Mouse (Mus musculus): ENCODE data around the gene Nup188. TPM values are rescaled to one million over a fixed set of nuclear protein-coding genes. Genes with fewer than 3 reads are reported as not detected.

Gene Nup188
- total RNA-seq, 2 experiments from 2014 or later = 19.0 to 25.9 TPM

DNA sequence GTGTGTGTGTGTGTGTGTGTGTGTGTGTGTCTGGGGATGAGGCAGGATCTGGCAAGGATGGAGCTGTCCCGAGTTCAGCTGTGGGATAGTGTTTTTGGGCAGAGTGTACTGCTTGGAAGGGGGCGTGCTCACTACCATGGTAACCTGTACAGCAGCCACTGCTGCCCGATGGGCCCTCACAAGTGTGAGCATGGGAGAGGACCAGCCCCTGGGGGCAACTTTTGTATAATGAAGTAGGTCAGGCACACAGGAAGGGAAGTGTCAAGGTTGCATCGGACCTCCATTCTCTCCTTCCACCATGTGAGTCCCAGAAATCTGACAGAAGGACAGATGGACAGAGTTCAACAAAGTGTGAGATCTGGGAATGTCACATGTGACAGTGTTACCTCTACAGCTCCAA, 38.5 kb upstream of the Nup188 start:
- no peak for DNase-seq (ENCODE audit: low spot score in 2 of 2)
- no peak for TF ChIP-seq CTCF (conservative IDR thresholded peaks at IDR 0.05)
- Histone ChIP-seq H3K27ac (peak overlapping the region; percentile 43; the same call in 1 of the 2 replicates), H3K4me3 (no peak overlapping the region)

DNA sequence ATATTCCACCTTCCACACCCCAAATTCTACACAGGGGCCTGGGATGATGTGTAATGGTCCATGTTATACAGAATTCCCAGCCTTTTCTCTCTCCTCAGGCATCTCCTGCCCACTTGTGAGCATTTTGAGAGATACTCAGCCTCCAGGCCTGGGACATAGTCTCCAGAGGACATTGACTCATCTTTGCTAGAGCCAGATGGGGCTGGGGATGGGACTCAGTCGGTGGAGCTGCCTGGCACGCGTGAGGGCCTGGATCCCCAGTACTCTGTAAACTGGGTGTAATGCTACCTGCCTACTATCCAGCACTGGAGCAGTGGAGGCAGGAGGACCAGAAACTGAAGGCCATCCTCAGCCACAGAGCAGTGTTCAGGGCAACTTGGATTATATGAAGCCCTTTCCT, 37.0 kb upstream of the Nup188 start:
- Histone ChIP-seq H3K4me3 (no peak overlapping the region), H3K27ac (peak overlapping the region; percentile 36)
- TF ChIP-seq CTCF (conservative IDR thresholded peaks at IDR 0.05) = no peak
- no peak for DNase-seq (ENCODE audit: low spot score in 2 of 2)

DNA sequence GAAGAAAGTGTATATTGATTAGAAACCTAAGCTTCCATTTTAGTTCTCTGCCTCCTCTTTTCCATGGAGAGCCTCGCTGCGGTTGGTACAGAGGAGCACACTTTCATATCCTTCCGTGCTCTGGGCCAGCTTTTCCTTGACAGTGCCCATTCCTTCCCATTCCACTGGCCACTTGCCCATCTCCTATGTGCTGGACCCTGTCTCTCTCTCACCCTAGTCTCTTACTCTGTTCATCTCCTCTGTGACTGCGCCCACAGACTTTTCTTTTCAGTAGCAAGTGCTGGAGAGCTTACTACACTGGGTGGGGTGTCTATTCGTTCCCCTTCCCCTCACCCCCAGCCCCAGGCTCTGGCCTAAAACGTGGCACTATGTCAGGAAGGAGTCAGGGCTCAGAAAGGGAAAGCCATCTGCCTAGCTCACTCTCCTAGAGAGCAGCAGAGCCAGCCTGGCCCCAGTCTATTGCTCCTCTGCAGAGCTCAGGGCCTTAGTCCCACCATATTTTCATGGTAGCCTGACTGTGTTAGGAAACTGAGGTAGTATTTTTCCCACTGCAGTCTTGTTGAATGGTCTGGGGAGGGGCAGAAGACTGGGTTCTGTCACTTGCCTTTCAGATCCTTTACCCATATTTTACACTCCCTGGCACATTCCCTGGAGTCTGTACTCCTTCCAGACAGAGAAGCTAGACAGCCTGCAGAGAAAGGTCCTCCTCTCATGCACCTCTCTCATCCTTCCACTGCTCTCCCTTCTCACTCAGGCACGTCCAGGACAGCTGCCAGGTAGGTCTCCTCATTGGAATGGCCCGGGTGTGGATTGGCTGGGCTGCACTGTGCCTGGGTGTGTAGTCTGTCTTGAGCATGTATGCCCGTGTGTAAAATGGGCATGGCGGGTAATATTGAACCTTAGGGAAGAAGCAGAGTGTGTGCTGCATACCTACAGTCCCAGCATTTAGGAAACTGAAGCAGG, 35.8 kb upstream of the Nup188 start:
- peak overlapping the region; percentile 55; the same call in 1 of the 2 replicates for H3K27ac ChIP-seq
- no peak for DNase-seq (ENCODE audit: low spot score in 2 of 2)

DNA sequence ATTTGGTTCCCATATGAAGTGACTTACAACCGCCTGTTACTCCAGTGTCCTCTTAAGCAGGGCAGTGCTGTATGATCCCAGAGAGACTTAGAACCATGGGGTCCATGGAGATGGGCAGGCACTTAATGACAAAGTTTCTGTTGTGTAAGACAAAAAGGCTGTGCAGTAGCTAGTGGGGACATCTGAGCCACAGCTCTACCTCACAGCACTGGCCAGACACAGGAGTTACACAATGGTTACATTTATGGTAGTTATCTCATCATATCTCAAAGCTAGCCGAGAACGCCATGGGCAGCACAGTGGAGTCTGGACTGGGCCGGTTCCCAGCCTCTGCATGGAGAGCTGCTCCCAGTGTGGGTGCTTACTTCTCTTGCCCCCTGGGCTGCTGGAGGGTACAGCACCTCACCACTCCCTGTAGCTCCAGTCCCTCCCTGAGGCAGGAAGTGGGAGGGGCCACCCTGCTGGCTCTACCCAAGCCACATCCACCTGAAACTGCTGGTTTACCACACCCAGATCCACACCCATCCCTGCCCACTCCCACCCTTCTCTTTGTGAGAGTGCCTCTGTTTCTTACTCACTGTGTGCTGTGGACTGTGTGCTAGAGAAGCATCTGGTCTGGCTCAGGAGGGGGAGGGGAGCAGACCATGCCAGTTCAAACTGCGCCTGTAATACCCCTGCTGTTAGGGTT, 34.6 kb upstream of the Nup188 start:
- TF ChIP-seq CTCF (conservative IDR thresholded peaks at IDR 0.05) = no peak
- H3K27ac ChIP-seq = peak overlapping the region; percentile 73
- no peak for DNase-seq (ENCODE audit: low spot score in 2 of 2)
- H3K4me3 ChIP-seq = no peak overlapping the region

More for the DNA sequence above, 35.8 kb upstream of the Nup188 start:
- no peak for TF ChIP-seq CTCF (conservative IDR thresholded peaks at IDR 0.05)
- H3K4me3 ChIP-seq = no peak overlapping the region

DNA sequence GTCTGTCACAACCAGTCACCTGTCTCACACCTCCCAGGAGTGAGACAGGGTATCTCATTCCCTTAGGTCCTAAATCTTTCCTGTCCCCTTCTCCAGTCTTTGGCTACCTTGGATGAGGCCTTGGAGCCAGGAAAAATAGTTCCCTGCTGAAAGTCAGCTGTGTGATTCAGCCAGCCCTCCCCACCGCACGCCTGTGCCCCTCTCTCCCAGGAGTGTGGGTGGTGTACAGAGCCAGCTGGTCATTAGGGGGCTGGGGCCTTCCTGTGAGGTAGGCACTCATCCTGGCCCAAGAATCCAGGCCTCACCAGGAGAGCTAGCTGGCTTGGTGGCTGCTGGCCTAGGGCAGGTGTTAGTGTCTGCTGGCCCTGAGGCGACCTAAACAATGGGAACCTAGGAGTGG, 33.7 kb upstream of the Nup188 start:
- H3K4me3 ChIP-seq = no peak overlapping the region
- no peak for DNase-seq (ENCODE audit: low spot score in 2 of 2)
- TF ChIP-seq CTCF (conservative IDR thresholded peaks at IDR 0.05) = no peak
- H3K27ac ChIP-seq = peak overlapping the region; percentile 73

DNA sequence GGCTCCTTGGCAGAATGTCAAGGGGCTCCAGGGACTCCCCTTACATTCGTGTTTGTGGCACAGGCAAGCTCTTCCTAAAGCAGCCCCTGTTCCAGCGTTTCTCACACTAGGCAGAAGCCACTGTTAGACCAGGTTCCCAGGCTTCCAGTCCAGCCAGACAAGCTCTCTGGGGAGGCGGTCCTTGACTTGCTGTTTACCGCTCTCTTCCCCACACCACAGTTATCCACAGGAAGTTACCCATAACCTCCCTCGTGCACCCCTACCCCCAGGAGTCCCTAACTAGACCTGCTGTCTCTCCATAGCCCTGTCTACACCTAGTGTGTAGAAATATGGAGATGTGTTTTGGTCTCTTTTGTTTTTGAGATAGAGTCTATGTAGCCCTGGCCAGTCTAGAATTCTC, 32.4 kb upstream of the Nup188 start:
- H3K27ac ChIP-seq = no peak overlapping the region
- TF ChIP-seq CTCF (conservative IDR thresholded peaks at IDR 0.05) = no peak

DNA sequence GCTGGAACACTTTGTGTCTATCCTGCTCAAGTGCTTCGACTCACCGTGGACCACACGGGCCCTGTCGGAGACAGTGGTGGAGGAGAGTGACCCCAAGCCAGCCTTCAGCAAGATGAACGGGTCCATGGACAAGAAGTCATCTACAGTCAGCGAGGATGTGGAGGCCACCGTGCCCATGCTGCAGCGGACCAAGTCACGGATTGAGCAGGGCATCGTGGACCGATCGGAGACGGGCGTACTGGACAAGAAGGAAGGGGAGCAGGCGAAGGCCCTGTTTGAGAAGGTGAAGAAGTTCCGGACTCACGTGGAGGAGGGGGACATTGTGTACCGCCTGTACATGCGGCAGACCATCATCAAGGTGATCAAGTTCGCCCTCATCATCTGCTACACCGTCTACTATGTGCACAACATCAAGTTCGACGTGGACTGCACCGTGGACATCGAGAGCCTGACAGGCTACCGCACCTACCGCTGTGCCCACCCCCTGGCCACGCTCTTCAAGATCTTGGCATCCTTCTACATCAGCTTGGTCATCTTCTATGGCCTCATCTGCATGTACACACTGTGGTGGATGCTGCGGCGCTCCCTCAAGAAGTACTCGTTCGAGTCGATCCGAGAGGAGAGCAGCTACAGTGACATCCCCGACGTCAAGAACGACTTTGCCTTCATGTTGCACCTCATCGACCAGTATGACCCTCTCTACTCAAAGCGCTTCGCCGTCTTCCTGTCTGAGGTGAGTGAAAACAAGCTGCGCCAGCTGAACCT, 30.4 kb upstream of the Nup188 start:
- H3K27ac ChIP-seq = no peak overlapping the region
- no peak for DNase-seq (ENCODE audit: low spot score in 2 of 2)
- TF ChIP-seq CTCF (conservative IDR thresholded peaks at IDR 0.05) = no peak

More for the DNA sequence above, 32.4 kb upstream of the Nup188 start:
- no peak for DNase-seq (ENCODE audit: low spot score in 2 of 2)
- no peak overlapping the region for H3K4me3 ChIP-seq

DNA sequence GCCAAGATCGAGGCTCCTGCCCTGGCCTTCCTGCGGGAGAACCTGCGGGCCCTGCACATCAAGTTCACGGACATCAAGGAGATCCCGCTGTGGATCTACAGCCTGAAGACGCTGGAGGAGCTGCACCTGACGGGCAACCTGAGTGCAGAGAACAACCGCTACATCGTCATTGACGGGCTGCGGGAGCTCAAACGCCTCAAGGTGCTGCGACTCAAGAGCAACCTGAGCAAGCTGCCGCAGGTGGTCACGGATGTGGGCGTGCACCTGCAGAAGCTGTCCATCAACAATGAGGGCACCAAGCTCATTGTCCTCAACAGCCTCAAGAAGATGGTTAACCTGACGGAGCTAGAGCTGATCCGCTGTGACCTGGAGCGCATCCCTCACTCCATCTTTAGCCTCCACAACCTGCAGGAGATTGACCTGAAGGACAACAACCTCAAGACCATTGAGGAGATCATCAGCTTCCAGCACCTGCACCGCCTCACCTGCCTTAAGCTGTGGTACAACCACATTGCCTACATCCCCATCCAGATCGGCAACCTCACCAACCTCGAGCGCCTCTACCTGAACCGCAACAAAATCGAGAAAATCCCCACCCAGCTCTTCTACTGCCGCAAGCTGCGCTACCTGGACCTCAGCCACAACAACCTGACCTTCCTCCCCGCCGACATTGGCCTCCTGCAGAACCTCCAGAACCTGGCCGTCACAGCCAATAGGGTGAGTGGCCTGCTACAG, 29.4 kb upstream of the Nup188 start:
- H3K27ac ChIP-seq = no peak overlapping the region
- no peak for DNase-seq (ENCODE audit: low spot score in 2 of 2)
- TF ChIP-seq CTCF (conservative IDR thresholded peaks at IDR 0.05) = no peak
- no peak overlapping the region for H3K4me3 ChIP-seq

More for the DNA sequence above, 30.4 kb upstream of the Nup188 start:
- no peak overlapping the region for H3K4me3 ChIP-seq

DNA sequence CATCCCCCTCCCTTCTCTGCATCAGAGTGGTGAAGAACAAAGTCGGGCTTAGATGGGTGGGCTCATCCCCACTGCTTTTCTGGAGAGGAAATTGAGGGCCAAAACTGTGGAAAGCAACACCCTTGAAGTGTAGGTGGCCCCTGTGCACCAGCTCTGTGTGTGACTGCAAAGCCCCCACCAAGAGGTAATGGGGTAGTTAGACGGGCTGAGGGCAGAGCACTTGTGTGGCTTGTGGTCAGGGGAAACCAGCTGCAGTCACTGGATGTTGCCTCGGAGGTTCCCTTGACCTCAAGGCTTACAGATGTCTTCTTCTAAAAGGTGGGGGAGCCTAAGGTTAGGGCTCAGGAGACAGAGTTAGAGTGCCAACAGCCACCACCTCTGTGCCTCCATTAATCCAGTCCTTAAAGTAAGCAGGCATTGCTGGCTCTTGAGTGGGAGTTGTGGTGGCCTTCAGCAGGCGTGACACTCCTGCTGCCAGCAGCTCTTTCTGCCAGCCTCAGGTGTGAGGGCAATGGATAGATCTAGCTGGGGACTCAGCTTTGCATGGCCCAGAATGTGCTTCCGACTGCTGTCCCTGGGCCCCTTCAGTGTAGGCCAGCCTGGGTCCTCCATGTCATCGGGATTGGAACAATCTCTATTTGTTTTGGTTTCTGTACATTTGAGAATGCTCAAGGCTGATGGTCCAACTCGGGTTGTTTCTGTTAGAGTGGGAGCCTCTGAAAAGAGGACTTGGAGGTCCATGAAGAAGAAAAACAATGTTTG, 28.3 kb upstream of the Nup188 start:
- no peak for TF ChIP-seq CTCF (conservative IDR thresholded peaks at IDR 0.05)
- DNase-seq (ENCODE audit: low spot score in 2 of 2) = no peak
- Histone ChIP-seq H3K27ac (peak overlapping the region; percentile 54), H3K4me3 (no peak overlapping the region)

DNA sequence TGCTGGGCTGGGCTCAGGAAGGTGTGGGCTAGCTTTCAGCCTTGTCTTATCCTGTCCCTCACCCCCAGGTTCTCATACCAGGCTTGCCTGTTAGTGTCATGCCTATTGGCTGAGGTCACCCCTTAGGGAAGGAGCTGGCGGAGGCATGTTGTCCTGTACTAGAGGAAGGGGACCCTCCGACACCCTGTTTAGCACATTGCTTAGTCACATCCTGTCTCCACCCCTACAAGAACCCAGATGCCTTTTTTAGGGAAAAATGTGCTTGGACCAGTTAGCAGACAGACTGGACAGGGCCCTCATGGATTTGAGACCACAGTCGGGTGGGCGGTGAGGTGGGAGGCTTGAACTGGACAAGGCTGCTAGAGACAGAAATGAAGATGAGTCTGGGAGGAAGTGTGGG, 27.6 kb upstream of the Nup188 start:
- no peak for TF ChIP-seq CTCF (conservative IDR thresholded peaks at IDR 0.05)
- Histone ChIP-seq H3K27ac (peak overlapping the region; percentile 54), H3K4me3 (no peak overlapping the region)
- no peak for DNase-seq (ENCODE audit: low spot score in 2 of 2)
